Mouse (Mus musculus) midbrain, embryonic 13.5 days (tissue): Measurements from ENCODE around the gene Hoxb5. TPM values are rescaled to one million over a fixed set of nuclear protein-coding genes. Genes with fewer than 3 reads are reported as not detected.

Source experiments
- ATAC-seq: fragments of 200-750 bp; cut with Nextera tagmentation; 2 replicates; pipeline ENCODE4 v1.8.0; 2017; ENCODE audit warnings: mild to moderate bottlenecking, moderate TSS enrichment, moderate library complexity
- H3K27ac ChIP-seq: fragments of 300-500 bp; sonication (generic); 2 replicates; pipeline ENCODE4 v1.5.1; 2015; ENCODE audit warnings: inconsistent platforms, mild to moderate bottlenecking, moderate library complexity
- H3K27me3 ChIP-seq: fragments of 300-500 bp; sonication (generic); 2 replicates; pipeline ENCODE4 v1.6.1; 2015; ENCODE audit warnings: mild to moderate bottlenecking, inconsistent platforms
- H3K36me3 ChIP-seq: fragments of 300-500 bp; sonication (generic); 2 replicates; pipeline ENCODE4 v1.6.1; 2015; ENCODE audit warnings: mild to moderate bottlenecking, inconsistent platforms
- H3K4me1 ChIP-seq: fragments of 300-500 bp; sonication (generic); replicated peaks from 2 replicates; pipeline ENCODE4 v1.6.1; 2015; ENCODE audit warnings: inconsistent platforms
- H3K4me2 ChIP-seq: fragments of 300-500 bp; sonication (generic); replicated peaks from 2 replicates; pipeline ENCODE4 v1.6.1; 2015; ENCODE audit warnings: moderate library complexity, mild to moderate bottlenecking, inconsistent platforms
- H3K4me3 ChIP-seq: fragments of 300-500 bp; sonication (generic); replicated peaks from 2 replicates; pipeline ENCODE4 v1.5.1; 2015; ENCODE audit warnings: mild to moderate bottlenecking, inconsistent platforms
- H3K9ac ChIP-seq: fragments of 300-500 bp; sonication (generic); replicated peaks from 2 replicates; pipeline ENCODE4 v1.6.1; 2015; ENCODE audit warnings: mild to moderate bottlenecking, inconsistent platforms
- H3K9me3 ChIP-seq: fragments of 300-500 bp; sonication (generic); 2 replicates; pipeline ENCODE4 v1.6.1; 2016; ENCODE audit warnings: mild to moderate bottlenecking, inconsistent platforms
- WGBS: fragments of 180-500 bp; shearing (Covaris S2); methylation state at CpG from one replicate; pipeline ENCODE4 v1.1.7; 2015; 5-methylcytosine and 5-hydroxymethylcytosine counted together
- polyA plus RNA-seq: library from polyadenylated mRNA; unstranded; fragments of >200 nt; fragmentation: Nextera tagmentation; extraction: Ambion mirVana; gene quantifications from 2 replicates; pipeline ENCODE4 v1.2.1, GENCODE M21; 2015

The Hoxb5 gene
- polyA plus RNA-seq, 1 experiment from 2014 or later, result 0.08 TPM

GRCm38 (mm10) chr11:96319910-96320309, 16.8 kb downstream of the Hoxb5 start:
- no peaks in the 10 kb centered on the region for H3K9me3 ChIP-seq
- peaks cover 9% of the 10 kb centered on the region; the same call in 1 of the 2 replicates for H3K4me1 ChIP-seq
- no peaks in the 10 kb centered on the region for H3K36me3 ChIP-seq
- no peak overlapping the region for H3K4me2 ChIP-seq
- H3K27me3 ChIP-seq, result peaks cover 100% of the 10 kb centered on the region
- WGBS, result under 1% methylated on average over 29 of the region's 29 CpGs
- no peak for ATAC-seq
- no peak overlapping the region for H3K9ac ChIP-seq
- H3K27ac ChIP-seq, result no peak overlapping the region
- no peak overlapping the region for H3K4me3 ChIP-seq

GRCm38 (mm10) chr11:96320688-96321087, 17.6 kb downstream of the Hoxb5 start:
- no peak overlapping the region for H3K4me3 ChIP-seq
- H3K9me3 ChIP-seq, result no peaks in the 10 kb centered on the region
- peaks cover 9% of the 10 kb centered on the region; the same call in 1 of the 2 replicates for H3K4me1 ChIP-seq
- H3K27me3 ChIP-seq, result peaks cover 100% of the 10 kb centered on the region
- no peaks in the 10 kb centered on the region for H3K36me3 ChIP-seq
- H3K9ac ChIP-seq, result no peak overlapping the region
- no peak for ATAC-seq
- H3K27ac ChIP-seq, result no peak overlapping the region
- 3% methylated on average over 17 of the region's 17 CpGs for WGBS
- H3K4me2 ChIP-seq, result no peak overlapping the region

- no peak overlapping the region for H3K9ac ChIP-seq
- peaks cover 9% of the 10 kb centered on the region; the same call in 1 of the 2 replicates for H3K4me1 ChIP-seq
- H3K9me3 ChIP-seq, result no peaks in the 10 kb centered on the region
- no peaks in the 10 kb centered on the region for H3K36me3 ChIP-seq
- no peak overlapping the region for H3K27ac ChIP-seq
- no peak overlapping the region for H3K4me2 ChIP-seq
- WGBS, result 9% methylated on average over 5 of the region's 5 CpGs
- no peak overlapping the region for H3K4me3 ChIP-seq
- H3K27me3 ChIP-seq, result peaks cover 100% of the 10 kb centered on the region
- no peak for ATAC-seq
Measured at GRCm38 (mm10) chr11:96321846-96322245, 18.7 kb downstream of the Hoxb5 start.

- no peak overlapping the region for H3K4me3 ChIP-seq
Measured at GRCm38 (mm10) chr11:96322738-96323137, 19.6 kb downstream of the Hoxb5 start.

GRCm38 (mm10) chr11:96323154-96323553, 20.0 kb downstream of the Hoxb5 start, which contains the start of gene Hoxb3:
TSS of gene Hoxb3 (plus strand) at chr11:96323326.
- no peak for ATAC-seq

More at GRCm38 (mm10) chr11:96322738-96323137, 19.6 kb downstream of the Hoxb5 start:
- WGBS, result 4% methylated on average over 6 of the region's 6 CpGs
- H3K4me1 ChIP-seq, result peaks cover 9% of the 10 kb centered on the region; the same call in 1 of the 2 replicates
- no peak overlapping the region for H3K4me2 ChIP-seq
- H3K9me3 ChIP-seq, result no peaks in the 10 kb centered on the region
- H3K9ac ChIP-seq, result no peak overlapping the region
- H3K36me3 ChIP-seq, result no peaks in the 10 kb centered on the region
- peaks cover 100% of the 10 kb centered on the region for H3K27me3 ChIP-seq
- no peak overlapping the region for H3K27ac ChIP-seq
- ATAC-seq, result no peak

GRCm38 (mm10) chr11:96324125-96324524, 21.0 kb downstream of the Hoxb5 start:
- H3K27ac ChIP-seq, result no peak overlapping the region
- WGBS, result 0% methylated on average over 5 of the region's 5 CpGs
- no peak overlapping the region for H3K4me3 ChIP-seq
- H3K4me1 ChIP-seq, result no peaks in the 10 kb centered on the region
- ATAC-seq, result no peak
- no peaks in the 10 kb centered on the region for H3K36me3 ChIP-seq
- no peak overlapping the region for H3K9ac ChIP-seq
- peaks cover 100% of the 10 kb centered on the region for H3K27me3 ChIP-seq
- H3K4me2 ChIP-seq, result no peak overlapping the region
- H3K9me3 ChIP-seq, result no peaks in the 10 kb centered on the region

More at GRCm38 (mm10) chr11:96323154-96323553, 20.0 kb downstream of the Hoxb5 start, which contains the start of gene Hoxb3:
- H3K4me1 ChIP-seq, result peaks cover 7% of the 10 kb centered on the region; the same call in 1 of the 2 replicates
- no peak within 1 kb of the TSS for H3K4me3 ChIP-seq
- H3K27ac ChIP-seq, result no peak within 1 kb of the TSS
- peaks cover 100% of the 10 kb centered on the region for H3K27me3 ChIP-seq
- H3K36me3 ChIP-seq, result no peaks in the 10 kb centered on the region
- WGBS, result 3% methylated on average over 10 of the region's 10 CpGs
- no peak within 1 kb of the TSS for H3K4me2 ChIP-seq
- no peak within 1 kb of the TSS for H3K9ac ChIP-seq
- H3K9me3 ChIP-seq, result no peaks in the 10 kb centered on the region

DNA sequence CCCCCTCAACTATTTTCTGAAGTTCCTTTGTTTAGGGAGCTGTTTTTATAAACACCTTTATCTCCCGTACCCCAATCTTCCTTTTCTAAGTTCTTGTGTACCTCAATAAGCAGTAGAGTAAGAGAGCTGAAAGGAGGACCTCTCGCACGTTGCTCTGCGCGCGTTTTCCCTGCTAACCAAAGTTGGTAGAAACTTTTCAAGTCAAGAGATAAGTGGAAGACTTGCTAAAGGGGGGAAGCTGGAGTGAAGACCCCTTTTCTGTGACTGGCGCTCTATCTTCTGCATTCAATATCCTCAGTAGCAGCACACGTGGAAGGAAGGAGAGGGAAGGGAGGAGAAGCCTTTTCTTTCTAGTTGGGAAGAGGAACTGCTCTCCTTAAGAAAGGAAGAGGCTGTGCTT, 21.8 kb downstream of the Hoxb5 start:
- Histone ChIP-seq H3K36me3 (no peaks in the 10 kb centered on the region), H3K4me1 (no peaks in the 10 kb centered on the region), H3K4me3 (no peak overlapping the region), H3K27ac (no peak overlapping the region), H3K9me3 (no peaks in the 10 kb centered on the region), H3K9ac (no peak overlapping the region), H3K27me3 (peaks cover 100% of the 10 kb centered on the region), H3K4me2 (no peak overlapping the region)
- ATAC-seq, result no peak
- WGBS, result 2% methylated on average over 8 of the region's 8 CpGs

GRCm38 (mm10) chr11:96325747-96326212, 22.6 kb downstream of the Hoxb5 start:
- Histone ChIP-seq H3K4me1 (no peaks in the 10 kb centered on the region), H3K27ac (no peak overlapping the region), H3K27me3 (peaks cover 100% of the 10 kb centered on the region), H3K4me2 (no peak overlapping the region), H3K4me3 (no peak overlapping the region), H3K9ac (no peak overlapping the region), H3K36me3 (no peaks in the 10 kb centered on the region), H3K9me3 (no peaks in the 10 kb centered on the region)
- no peak for ATAC-seq
- 2% methylated on average over 22 of the region's 22 CpGs for WGBS

- no peak for ATAC-seq
- Histone ChIP-seq H3K9me3 (no peaks in the 10 kb centered on the region), H3K4me3 (no peak overlapping the region), H3K36me3 (no peaks in the 10 kb centered on the region), H3K9ac (no peak overlapping the region), H3K27me3 (peaks cover 100% of the 10 kb centered on the region), H3K4me1 (no peaks in the 10 kb centered on the region), H3K27ac (no peak overlapping the region), H3K4me2 (no peak overlapping the region)
- 0% methylated on average over 12 of the region's 12 CpGs for WGBS
Measured at GRCm38 (mm10) chr11:96326705-96327104, 23.6 kb downstream of the Hoxb5 start.

DNA sequence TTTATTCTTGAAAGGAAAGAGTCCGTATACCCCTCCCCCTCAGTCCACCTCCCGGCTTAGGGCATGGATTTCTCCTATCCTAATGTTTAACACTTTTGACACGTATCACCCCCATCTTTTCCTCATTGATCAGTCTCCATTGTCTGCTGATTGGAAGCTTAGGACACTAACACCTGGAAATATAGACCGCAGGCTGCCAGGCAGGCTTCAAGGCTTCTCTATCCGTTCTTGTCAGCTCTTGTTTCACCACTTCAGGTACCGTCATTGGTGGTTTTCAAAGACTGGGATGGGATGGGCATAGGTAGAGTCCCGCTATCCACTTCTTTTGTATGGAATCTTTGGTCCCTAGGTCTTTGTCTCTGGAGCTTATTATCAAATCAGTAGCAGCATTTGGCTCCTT, 24.0 kb downstream of the Hoxb5 start:
- Histone ChIP-seq H3K9me3 (no peaks in the 10 kb centered on the region), H3K4me2 (no peak overlapping the region), H3K27me3 (peaks cover 100% of the 10 kb centered on the region), H3K27ac (no peak overlapping the region), H3K9ac (no peak overlapping the region), H3K4me1 (no peaks in the 10 kb centered on the region), H3K36me3 (no peaks in the 10 kb centered on the region), H3K4me3 (no peak overlapping the region)
- under 1% methylated on average over 7 of the region's 7 CpGs for WGBS
- no peak for ATAC-seq

- H3K4me3 ChIP-seq, result no peak overlapping the region
- H3K27ac ChIP-seq, result no peak overlapping the region
Measured at GRCm38 (mm10) chr11:96327750-96328149, 24.6 kb downstream of the Hoxb5 start.

DNA sequence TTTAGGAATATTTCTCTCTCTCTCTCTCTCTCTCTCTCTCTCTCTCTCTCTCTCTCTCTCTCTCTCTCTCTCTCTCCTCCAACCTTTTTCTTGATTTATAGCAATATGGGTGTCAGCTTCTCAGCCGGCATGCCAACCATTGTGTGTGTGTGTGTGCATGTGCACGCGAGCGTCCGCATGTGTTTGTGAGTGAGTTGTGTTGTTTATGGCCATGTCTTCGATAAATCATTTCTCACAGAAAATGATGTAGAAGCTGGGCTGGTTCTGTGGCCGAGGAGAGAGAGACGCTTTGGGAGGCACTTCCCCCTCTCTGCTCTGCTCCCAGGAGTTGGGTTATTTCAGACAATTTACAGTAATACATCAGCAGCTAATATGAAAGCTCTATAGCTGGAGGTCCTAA, 25.5 kb downstream of the Hoxb5 start:
- H3K4me3 ChIP-seq, result no peak overlapping the region
- no peak overlapping the region for H3K4me2 ChIP-seq
- WGBS, result 3% methylated on average over 8 of the region's 8 CpGs
- 0 out of 2 replicates have a peak, but pooled peaks cover 2% of the 10 kb centered on the region for H3K4me1 ChIP-seq
- H3K9ac ChIP-seq, result no peak overlapping the region
- peaks cover 100% of the 10 kb centered on the region for H3K27me3 ChIP-seq
- no peak for ATAC-seq
- no peaks in the 10 kb centered on the region for H3K36me3 ChIP-seq
- no peak overlapping the region for H3K27ac ChIP-seq
- H3K9me3 ChIP-seq, result no peaks in the 10 kb centered on the region

More at GRCm38 (mm10) chr11:96327750-96328149, 24.6 kb downstream of the Hoxb5 start:
- Histone ChIP-seq H3K27me3 (peaks cover 100% of the 10 kb centered on the region), H3K36me3 (no peaks in the 10 kb centered on the region), H3K4me2 (no peak overlapping the region), H3K4me1 (no peaks in the 10 kb centered on the region), H3K9ac (no peak overlapping the region), H3K9me3 (no peaks in the 10 kb centered on the region)
- ATAC-seq, result no peak
- 3% methylated on average over 5 of the region's 5 CpGs for WGBS

DNA sequence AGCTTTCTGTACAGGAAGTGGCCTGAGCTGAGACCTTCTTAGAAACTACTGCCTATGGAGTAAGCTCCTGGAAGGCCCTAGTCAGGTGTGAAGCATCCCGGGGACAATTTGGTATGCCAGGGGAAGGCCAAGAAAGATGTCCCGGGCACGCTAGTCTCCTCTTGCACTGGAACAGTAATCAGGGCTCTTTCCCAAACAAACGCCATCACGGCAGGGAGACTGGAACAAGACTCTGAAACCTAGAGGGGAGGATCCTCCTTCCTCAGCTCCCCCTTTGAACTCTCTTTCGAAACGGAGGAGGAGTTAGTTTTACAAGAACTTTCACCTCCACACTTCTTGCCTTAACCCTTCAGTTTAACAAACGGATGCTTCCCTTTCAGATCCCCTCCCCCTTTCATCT, 29.0 kb downstream of the Hoxb5 start:
- 1% methylated on average over 8 of the region's 8 CpGs for WGBS
- Histone ChIP-seq H3K36me3 (no peaks in the 10 kb centered on the region), H3K4me1 (0 out of 2 replicates have a peak, but pooled peaks cover 2% of the 10 kb centered on the region), H3K4me2 (no peak overlapping the region), H3K27me3 (peaks cover 100% of the 10 kb centered on the region), H3K9ac (no peak overlapping the region), H3K9me3 (no peaks in the 10 kb centered on the region), H3K4me3 (no peak overlapping the region), H3K27ac (no peak overlapping the region)
- ATAC-seq, result no peak
